Mouse (Mus musculus) bone marrow macrophage, adult 2 months (primary cell): ENCODE measurements around the gene Ptprd. TPM values are rescaled to one million over a fixed set of nuclear protein-coding genes. Genes with fewer than 3 reads are reported as not detected.

ENCODE experiments used
- H3K27ac ChIP-seq: 2 replicates; pipeline ENCODE4 v1.5.1; 2012; ENCODE audit warnings: low read depth, low read length; ENCODE audit not compliant: insufficient read depth
- H3K4me1 ChIP-seq: 2 replicates; pipeline ENCODE4 v1.6.1; 2012; ENCODE audit warnings: low read length; ENCODE audit not compliant: control insufficient read depth, insufficient read depth
- H3K4me3 ChIP-seq: 2 replicates; pipeline ENCODE4 v1.5.1; 2012; ENCODE audit warnings: mild to moderate bottlenecking, low read length, moderate library complexity; ENCODE audit not compliant: insufficient read depth
- CTCF ChIP-seq: IDR thresholded peaks from 2 replicates; pipeline ENCODE4 v1.5.1; 2012; ENCODE audit warnings: low read depth, mild to moderate bottlenecking, low read length, moderate library complexity
- POLR2A ChIP-seq: IDR thresholded peaks from 2 replicates; pipeline ENCODE4 v1.6.1; 2012; ENCODE audit warnings: mild to moderate bottlenecking, low read depth, low read length, borderline replicate concordance
- polyA plus RNA-seq: library from polyadenylated mRNA; stranded (reverse); fragments of >200 nt; gene quantifications from 2 replicates; pipeline ENCODE4 v1.2.4, GENCODE M21; 2012; ENCODE audit not compliant: missing spikeins, insufficient read depth, insufficient read length

Gene Ptprd
- polyA plus RNA-seq, 1 experiment = 1.4 TPM

GRCm38 (mm10) chr4:78150561-78150960 is 61.2 kb downstream of the Ptprd start:
- Histone ChIP-seq H3K4me1 (no peaks in the 10 kb centered on the region), H3K4me3 (no peak overlapping the region), H3K27ac (no peak overlapping the region)
- no peak for TF ChIP-seq CTCF
- TF ChIP-seq POLR2A = no peak

GRCm38 (mm10) chr4:78142767-78143148 is 69.0 kb downstream of the Ptprd start:
- TF ChIP-seq POLR2A (no peak), CTCF (no peak)
- Histone ChIP-seq H3K4me1 (no peaks in the 10 kb centered on the region), H3K27ac (no peak overlapping the region), H3K4me3 (no peak overlapping the region)

GRCm38 (mm10) chr4:78142088-78142766 is 69.5 kb downstream of the Ptprd start:
- Histone ChIP-seq H3K27ac (no peak overlapping the region), H3K4me3 (no peak overlapping the region), H3K4me1 (no peaks in the 10 kb centered on the region)
- TF ChIP-seq CTCF (no peak), POLR2A (no peak)

- Histone ChIP-seq H3K4me3 (no peak overlapping the region), H3K27ac (no peak overlapping the region), H3K4me1 (no peaks in the 10 kb centered on the region)
- no peak for TF ChIP-seq CTCF
- TF ChIP-seq POLR2A = no peak
These were observed 100.9 kb downstream of the Ptprd start for GRCm38 (mm10) chr4:78110898-78111297.

- TF ChIP-seq POLR2A (no peak), CTCF (no peak)
- Histone ChIP-seq H3K4me1 (no peaks in the 10 kb centered on the region), H3K4me3 (no peak overlapping the region), H3K27ac (no peak overlapping the region)
These were observed 114.2 kb downstream of the Ptprd start for GRCm38 (mm10) chr4:78097526-78097925.

GRCm38 (mm10) chr4:78082744-78083143 is 129.0 kb downstream of the Ptprd start:
- H3K4me3 ChIP-seq = no peak overlapping the region
- TF ChIP-seq CTCF (no peak), POLR2A (no peak)

GRCm38 (mm10) chr4:78077499-78077898 is 134.3 kb downstream of the Ptprd start:
- H3K27ac ChIP-seq = no peak overlapping the region
- H3K4me3 ChIP-seq = no peak overlapping the region
- no peaks in the 10 kb centered on the region for H3K4me1 ChIP-seq
- TF ChIP-seq CTCF (no peak), POLR2A (no peak)

More at GRCm38 (mm10) chr4:78082744-78083143, 129.0 kb downstream of the Ptprd start:
- no peaks in the 10 kb centered on the region for H3K4me1 ChIP-seq
- no peak overlapping the region for H3K27ac ChIP-seq

GRCm38 (mm10) chr4:78077087-78077486 is 134.7 kb downstream of the Ptprd start:
- no peak overlapping the region for H3K27ac ChIP-seq

GRCm38 (mm10) chr4:78038401-78038800 is 173.4 kb downstream of the Ptprd start:
- H3K4me3 ChIP-seq = no peak overlapping the region
- TF ChIP-seq POLR2A (no peak), CTCF (no peak)
- no peak overlapping the region for H3K27ac ChIP-seq
- H3K4me1 ChIP-seq = no peaks in the 10 kb centered on the region

More at GRCm38 (mm10) chr4:78077087-78077486, 134.7 kb downstream of the Ptprd start:
- Histone ChIP-seq H3K4me3 (no peak overlapping the region), H3K4me1 (no peaks in the 10 kb centered on the region)
- TF ChIP-seq POLR2A (no peak), CTCF (no peak)

GRCm38 (mm10) chr4:78002065-78002464 is 209.7 kb downstream of the Ptprd start:
- no peak overlapping the region for H3K4me3 ChIP-seq
- H3K27ac ChIP-seq = no peak overlapping the region
- no peaks in the 10 kb centered on the region for H3K4me1 ChIP-seq
- TF ChIP-seq POLR2A = no peak
- TF ChIP-seq CTCF = no peak
